Mouse (Mus musculus): ENCODE results near the gene Setd4. TPM values are rescaled to one million over a fixed set of nuclear protein-coding genes. Genes with fewer than 3 reads are reported as not detected.
"Not testable (repeated sequence)": the region's sequence is repeated elsewhere in the genome, so short reads cannot be mapped to it uniquely, and the experiment has no call there.

Setd4 gene
- 10 to 100 TPM; 11.4 to 12.7 TPM for total RNA-seq (2021)
- long read RNA-seq, experiment 1, partial matches to known transcripts, result 0 of 6 reads
- long read RNA-seq, experiment 1, other reads (novel, unspliced or antisense), result 6 of 6 reads
- long read RNA-seq, experiment 2, partial matches to known transcripts, result 2 of 8 reads
- long read RNA-seq, experiment 2, other reads (novel, unspliced or antisense), result 6 of 8 reads

- intact Hi-C loops (cut with DNase I), result loop anchor here (10.0 kb wide), 1 partner anchor 161 kb away; no protein-coding TSS in a partner anchor
- no peak for TF ChIP-seq CTCF (IDR thresholded peaks at IDR 0.05)
- Histone ChIP-seq H3K27ac (peak within 1 kb of the TSS; percentile 99), H3K4me3 (peak within 1 kb of the TSS; percentile 78)
- peak; percentile 92 to 94 for DNase-seq (ENCODE audit: extremely low spot score in 1 of 2, low spot score in 2 of 2)
These were observed at the start of gene Setd4 for GRCm38 (mm10) chr16:93603439-93604212. Gene Setd4, minus strand, starts transcription at chr16:93604063.

DNA sequence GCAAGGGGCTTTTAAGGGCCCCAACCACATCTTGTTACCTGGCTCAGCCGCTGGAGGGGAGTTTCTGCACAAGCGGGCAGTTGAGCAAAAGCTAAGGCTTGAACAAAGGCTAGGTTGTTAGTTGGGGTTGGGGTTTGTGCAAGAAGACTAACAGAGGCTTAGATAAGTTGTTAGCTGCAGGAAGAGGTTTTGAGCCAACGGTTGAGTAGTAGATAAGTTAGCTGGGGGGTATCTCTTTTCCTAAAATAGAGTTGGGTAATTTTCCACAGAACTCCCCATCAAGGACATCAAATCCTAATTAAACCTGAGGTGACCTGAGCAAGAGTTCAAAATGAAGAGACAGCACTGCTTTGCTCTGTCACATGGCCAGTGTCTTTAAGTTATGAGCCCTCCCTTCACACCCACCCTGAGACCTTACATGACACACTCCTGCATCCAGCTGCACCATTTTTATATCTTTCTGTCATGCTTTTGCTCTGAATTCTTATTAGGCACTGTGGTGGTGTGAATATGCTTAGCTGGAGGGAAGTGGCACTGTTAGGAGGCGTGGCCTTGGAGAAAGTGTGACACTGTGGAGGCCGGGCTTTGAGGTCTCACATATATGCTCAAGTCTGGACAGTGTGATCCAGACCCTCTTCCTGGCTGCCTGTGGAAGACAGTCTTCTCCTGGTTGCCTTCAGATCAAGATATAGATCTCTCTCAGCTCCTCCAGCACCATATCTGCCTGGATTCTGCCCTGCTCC lies 44.7 kb upstream of the Setd4 start:
- H3K4me3 ChIP-seq, result no peak overlapping the region
- no peak for TF ChIP-seq CTCF (IDR thresholded peaks at IDR 0.05)
- H3K27ac ChIP-seq, result no peak overlapping the region
- no peak for DNase-seq (ENCODE audit: extremely low spot score in 1 of 2, low spot score in 2 of 2)
- intact Hi-C loops (cut with DNase I), result no loop called here

- intact Hi-C loops (cut with DNase I), result no loop called here
- Histone ChIP-seq H3K27ac (no peak overlapping the region), H3K4me3 (no peak overlapping the region)
- no peak for DNase-seq (ENCODE audit: extremely low spot score in 1 of 2, low spot score in 2 of 2)
- TF ChIP-seq CTCF (IDR thresholded peaks at IDR 0.05), result no peak
These were observed 40.1 kb upstream of the Setd4 start for GRCm38 (mm10) chr16:93644006-93644405.

DNA sequence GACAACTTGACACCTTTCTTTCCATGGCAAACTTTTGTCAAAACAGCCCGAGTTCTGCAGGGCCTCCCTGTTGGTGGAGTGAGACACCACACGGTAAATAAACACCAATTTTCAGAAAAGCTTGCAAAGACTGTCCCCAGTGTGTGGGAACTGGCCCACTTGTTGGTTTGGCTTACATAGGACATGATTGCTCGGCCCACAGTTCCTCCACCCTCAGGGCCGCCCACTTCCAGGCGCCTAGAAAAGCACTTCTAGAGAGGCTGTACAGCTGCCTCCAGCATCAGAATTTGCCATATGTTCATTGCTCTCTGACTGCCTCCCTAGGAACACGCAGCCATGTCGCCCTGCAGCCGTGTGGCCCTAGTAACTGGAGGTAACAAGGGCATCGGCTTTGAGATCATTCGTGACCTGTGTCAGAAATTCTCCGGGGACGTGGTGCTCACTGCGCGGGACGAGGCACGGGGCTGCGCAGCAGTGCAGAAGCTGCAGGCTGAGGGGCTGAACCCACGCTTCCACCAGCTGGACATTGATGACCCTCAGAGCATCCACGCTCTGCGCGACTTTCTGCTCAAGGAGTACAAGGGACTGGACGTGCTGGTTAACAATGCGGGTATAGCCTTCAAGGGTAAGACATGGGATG lies 24.0 kb upstream of the Setd4 start, which contains the start of gene Gm5678:
Gm5678 (plus strand) TSS at position 337 of the 640 bp plus-strand sequence.
- peak; percentile 23 to 60 for DNase-seq (ENCODE audit: extremely low spot score in 1 of 2, low spot score in 2 of 2)
- intact Hi-C loops (cut with DNase I), result no loop called here
- TF ChIP-seq CTCF (IDR thresholded peaks at IDR 0.05), result no peak; the same call in 1 of the 2 replicates

DNA sequence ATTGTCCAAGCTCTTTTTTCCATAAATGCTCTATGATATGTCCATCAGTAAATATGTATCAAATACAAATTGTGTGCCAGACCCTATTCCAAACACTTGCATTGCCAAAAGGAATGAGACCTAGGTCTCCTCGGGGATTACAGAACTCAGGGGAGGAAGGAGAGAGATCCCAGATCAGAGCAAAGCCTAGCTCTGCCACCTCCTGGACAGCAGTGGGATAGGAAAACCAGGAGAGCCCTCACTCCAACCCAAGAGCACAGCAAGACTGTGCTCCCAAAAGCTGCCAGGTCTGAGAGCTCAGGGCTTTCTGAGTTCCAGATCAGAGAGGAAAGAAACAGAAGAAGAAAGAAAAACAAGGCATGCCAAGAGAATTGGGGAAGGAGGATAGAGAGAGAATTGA lies 22.9 kb upstream of the Setd4 start:
- H3K27ac ChIP-seq, result no peak overlapping the region
- intact Hi-C loops (cut with DNase I), result no loop called here
- no peak overlapping the region for H3K4me3 ChIP-seq
- peak in 1 of 2 experiments; percentile 32 for DNase-seq (ENCODE audit: extremely low spot score in 1 of 2, low spot score in 2 of 2)
- peak; percentile 61 for TF ChIP-seq CTCF (IDR thresholded peaks at IDR 0.05)

More for the DNA sequence above, 24.0 kb upstream of the Setd4 start, which contains the start of gene Gm5678:
- no peak within 1 kb of the TSS for H3K4me3 ChIP-seq
- H3K27ac ChIP-seq, result no peak within 1 kb of the TSS

DNA sequence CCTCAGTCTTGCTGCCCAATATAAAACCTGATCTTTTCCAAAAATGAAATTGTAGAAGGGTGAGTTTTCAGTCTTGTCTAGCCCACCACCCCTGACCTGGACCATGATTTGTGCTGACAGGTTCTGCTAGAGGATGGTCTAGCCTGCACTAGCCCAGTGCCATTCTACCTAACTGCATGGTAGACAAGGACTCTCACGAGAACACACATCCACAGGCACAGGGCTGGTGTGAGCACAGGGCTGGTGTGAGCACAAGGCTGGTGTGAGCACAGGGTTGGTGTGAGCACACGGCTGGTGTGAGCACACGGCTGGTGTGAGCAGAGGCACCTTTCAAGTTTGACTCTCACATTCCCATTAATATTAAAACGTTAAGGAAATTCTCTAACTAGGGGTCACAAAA lies 20.8 kb upstream of the Setd4 start:
- intact Hi-C loops (cut with DNase I), result no loop called here
- H3K27ac ChIP-seq, result no peak overlapping the region
- DNase-seq (ENCODE audit: extremely low spot score in 1 of 2, low spot score in 2 of 2), result no peak
- H3K4me3 ChIP-seq, result no peak overlapping the region
- no peak for TF ChIP-seq CTCF (IDR thresholded peaks at IDR 0.05)

- H3K4me3 ChIP-seq; H3K27ac ChIP-seq; intact Hi-C loops (cut with DNase I); DNase-seq (ENCODE audit: extremely low spot score in 1 of 2, low spot score in 2 of 2): not testable (repeated sequence)
These were observed 19.9 kb upstream of the Setd4 start for GRCm38 (mm10) chr16:93623759-93624158.

GRCm38 (mm10) chr16:93615118-93615870 lies 11.4 kb upstream of the Setd4 start:
- intact Hi-C loops (cut with DNase I), result loop anchor here (5.0 kb wide), 1 partner anchor 57 kb away; no protein-coding TSS in a partner anchor
- peak; percentile 78 for TF ChIP-seq CTCF (IDR thresholded peaks at IDR 0.05)
- peak; percentile 64 to 73 for DNase-seq (ENCODE audit: extremely low spot score in 1 of 2, low spot score in 2 of 2)
- H3K27ac ChIP-seq, result no peak overlapping the region
- H3K4me3 ChIP-seq, result no peak overlapping the region

DNA sequence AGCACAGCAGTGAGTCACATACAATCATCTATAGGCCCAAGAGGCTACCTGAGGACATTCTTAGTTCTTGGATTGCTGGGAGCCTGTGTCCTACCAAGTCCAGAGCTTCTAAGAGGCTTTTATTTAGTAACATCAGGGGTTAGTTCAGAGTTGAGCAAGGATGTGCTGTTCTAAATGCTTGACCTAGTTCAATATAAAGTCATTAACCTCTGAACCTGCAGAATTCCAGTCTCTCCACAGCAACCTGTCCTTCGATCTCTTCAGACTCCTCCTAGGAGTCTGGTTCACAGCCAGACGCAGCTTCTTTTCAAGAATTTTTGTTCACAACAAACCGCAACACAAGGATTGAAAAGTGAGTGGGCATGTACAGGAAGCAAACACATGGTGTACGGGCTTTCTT lies 7.1 kb upstream of the Setd4 start:
- no peak for TF ChIP-seq CTCF (IDR thresholded peaks at IDR 0.05)
- DNase-seq (ENCODE audit: extremely low spot score in 1 of 2, low spot score in 2 of 2), result no peak
- intact Hi-C loops (cut with DNase I), result no loop called here
- Histone ChIP-seq H3K27ac (no peak overlapping the region), H3K4me3 (no peak overlapping the region)

GRCm38 (mm10) chr16:93609796-93610195 lies 5.9 kb upstream of the Setd4 start:
- H3K4me3 ChIP-seq, result no peak overlapping the region
- DNase-seq (ENCODE audit: extremely low spot score in 1 of 2, low spot score in 2 of 2), result no peak
- intact Hi-C loops (cut with DNase I), result loop anchor here (10.0 kb wide), 1 partner anchor 155 kb away; no protein-coding TSS in a partner anchor
- H3K27ac ChIP-seq, result no peak overlapping the region
- TF ChIP-seq CTCF (IDR thresholded peaks at IDR 0.05), result no peak

DNA sequence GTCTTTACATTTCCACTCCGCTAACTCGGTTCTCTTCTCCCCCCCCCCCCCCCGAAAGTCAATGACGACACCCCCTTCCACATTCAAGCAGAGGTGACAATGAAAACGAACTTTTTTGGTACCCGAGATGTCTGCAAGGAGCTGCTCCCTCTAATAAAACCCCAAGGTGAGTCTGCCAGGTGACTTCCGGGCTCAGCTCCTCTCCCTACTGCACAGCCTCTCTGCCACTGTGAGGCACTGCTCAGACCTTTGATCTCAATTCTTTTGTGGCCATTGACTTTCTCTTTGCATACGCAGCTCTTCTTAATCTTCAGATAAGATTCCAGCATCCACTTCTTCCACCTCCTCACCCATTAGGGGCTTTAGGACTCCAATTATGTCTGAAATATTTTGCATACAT lies 4.9 kb upstream of the Setd4 start:
- Histone ChIP-seq H3K4me3 (no peak overlapping the region; the same call in 1 of the 2 replicates), H3K27ac (no peak overlapping the region)
- no peak for TF ChIP-seq CTCF (IDR thresholded peaks at IDR 0.05)
- intact Hi-C loops (cut with DNase I), result loop anchor here (10.0 kb wide), 1 partner anchor 156 kb away; no protein-coding TSS in a partner anchor
- DNase-seq (ENCODE audit: extremely low spot score in 1 of 2, low spot score in 2 of 2), result no peak
